Mouse (Mus musculus): ENCODE measurements around the gene Olfr140.

Olfr140 gene

GRCm38 (mm10) chr2:90063494-90063893 lies at the start of gene Olfr140:
Gene Olfr140 (minus strand): TSS chr2:90063594.
- H3K36me3 ChIP-seq (ENCODE audit: control insufficient read depth, insufficient read depth, low read length, poor library complexity, severe bottlenecking), result no peaks in the 10 kb centered on the region
- DNase-seq (ENCODE audit: low read depth, low spot score), result no peak
- H3K27me3 ChIP-seq (ENCODE audit: control insufficient read depth, insufficient read depth, low read length, poor library complexity, severe bottlenecking), result no peaks in the 10 kb centered on the region

GRCm38 (mm10) chr2:90070065-90070464 lies 6.7 kb upstream of the Olfr140 start:
- no peak for DNase-seq (ENCODE audit: low read depth, low spot score)
- Histone ChIP-seq H3K36me3 (ENCODE audit: control insufficient read depth, insufficient read depth, low read length, poor library complexity, severe bottlenecking) (no peaks in the 10 kb centered on the region), H3K27me3 (ENCODE audit: control insufficient read depth, insufficient read depth, low read length, poor library complexity, severe bottlenecking) (no peaks in the 10 kb centered on the region)

- no peaks in the 10 kb centered on the region for H3K27me3 ChIP-seq (ENCODE audit: control insufficient read depth, insufficient read depth, low read length, poor library complexity, severe bottlenecking)
- DNase-seq (ENCODE audit: low read depth, low spot score), result no peak
- no peaks in the 10 kb centered on the region for H3K36me3 ChIP-seq (ENCODE audit: control insufficient read depth, insufficient read depth, low read length, poor library complexity, severe bottlenecking)
Measured at GRCm38 (mm10) chr2:90035037-90035436, 28.4 kb downstream of the Olfr140 start, which contains the start of gene Olfr1265. Gene Olfr1265 (plus strand): TSS chr2:90035337.

GRCm38 (mm10) chr2:90025477-90025876 lies 37.9 kb downstream of the Olfr140 start, which contains the start of gene Olfr1264:
Gene Olfr1264 (minus strand): TSS chr2:90025577.
- DNase-seq (ENCODE audit: low read depth, low spot score), result no peak
- Histone ChIP-seq H3K36me3 (ENCODE audit: control insufficient read depth, insufficient read depth, low read length, poor library complexity, severe bottlenecking) (no peaks in the 10 kb centered on the region), H3K27me3 (ENCODE audit: control insufficient read depth, insufficient read depth, low read length, poor library complexity, severe bottlenecking) (no peaks in the 10 kb centered on the region)

- DNase-seq (ENCODE audit: low read depth, low spot score), result no peak
- Histone ChIP-seq H3K36me3 (ENCODE audit: control insufficient read depth, insufficient read depth, low read length, poor library complexity, severe bottlenecking) (no peaks in the 10 kb centered on the region), H3K27me3 (ENCODE audit: control insufficient read depth, insufficient read depth, low read length, poor library complexity, severe bottlenecking) (no peaks in the 10 kb centered on the region)
Measured at GRCm38 (mm10) chr2:90011831-90012230, 51.6 kb downstream of the Olfr140 start, which contains the start of gene Olfr1263. Gene Olfr1263 (plus strand): TSS chr2:90012131.

GRCm38 (mm10) chr2:89999845-90000244 lies 63.5 kb downstream of the Olfr140 start, which contains the start of gene Olfr1262:
Gene Olfr1262 (plus strand): TSS chr2:90000145.
- no peak for DNase-seq (ENCODE audit: low read depth, low spot score)
- no peaks in the 10 kb centered on the region for H3K36me3 ChIP-seq (ENCODE audit: control insufficient read depth, insufficient read depth, low read length, poor library complexity, severe bottlenecking)
- H3K27me3 ChIP-seq (ENCODE audit: control insufficient read depth, insufficient read depth, low read length, poor library complexity, severe bottlenecking), result no peaks in the 10 kb centered on the region

All from splenic B cell, adult 2 months (primary cell).